Mouse (Mus musculus) lung, adult 10 weeks (tissue): Measurements from ENCODE around the gene 1700020L24Rik. TPM values are rescaled to one million over a fixed set of nuclear protein-coding genes. Genes with fewer than 3 reads are reported as not detected.

Experiments used
- polyA plus RNA-seq: library from polyadenylated mRNA; stranded (reverse); fragments of 350-450 nt; fragmentation: Illumina TruSeq; extraction: RNeasy Lipid Tissue Mini Kit (QIAGEN cat#74804); gene quantifications from one replicate; pipeline ENCODE4 v1.2.3, GENCODE M21; 2014; ENCODE audit warnings: low read depth, low replicate concordance; ENCODE audit not compliant: insufficient read depth

The 1700020L24Rik gene
- 0.50 TPM for polyA plus RNA-seq

DNA sequence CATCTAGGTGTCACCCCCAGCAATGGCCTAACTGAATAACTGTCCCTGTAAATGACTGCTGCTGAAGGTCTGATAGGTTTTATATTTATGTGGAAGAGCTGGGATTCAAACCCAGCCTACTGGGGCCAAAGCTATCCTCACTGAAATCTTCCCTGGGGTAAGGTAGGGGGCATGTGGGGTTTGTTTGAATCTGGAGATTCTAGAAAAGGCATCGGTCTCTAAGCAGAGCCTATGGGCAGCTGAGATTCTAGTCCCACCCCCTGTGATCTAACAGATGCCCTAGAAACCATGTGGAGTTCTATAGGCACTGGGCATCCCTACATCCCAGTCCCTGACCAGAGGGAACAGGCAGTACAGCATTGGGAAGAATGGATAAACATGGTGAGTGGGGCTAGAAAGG is at the start of gene 1700020L24Rik:
1700020L24Rik (plus strand) TSS at position 301 of the 400 bp plus-strand sequence.

GRCm38 (mm10) chr11:83409087-83409754 is 28.3 kb upstream of the 1700020L24Rik start, which contains the start of gene Rasl10b:
TSS of gene Rasl10b (plus strand) at chr11:83409137.

GRCm38 (mm10) chr11:83429355-83429754 is 8.1 kb upstream of the 1700020L24Rik start, which contains the start of gene Gas2l2:
TSS of gene Gas2l2 (minus strand) at chr11:83429455.

DNA sequence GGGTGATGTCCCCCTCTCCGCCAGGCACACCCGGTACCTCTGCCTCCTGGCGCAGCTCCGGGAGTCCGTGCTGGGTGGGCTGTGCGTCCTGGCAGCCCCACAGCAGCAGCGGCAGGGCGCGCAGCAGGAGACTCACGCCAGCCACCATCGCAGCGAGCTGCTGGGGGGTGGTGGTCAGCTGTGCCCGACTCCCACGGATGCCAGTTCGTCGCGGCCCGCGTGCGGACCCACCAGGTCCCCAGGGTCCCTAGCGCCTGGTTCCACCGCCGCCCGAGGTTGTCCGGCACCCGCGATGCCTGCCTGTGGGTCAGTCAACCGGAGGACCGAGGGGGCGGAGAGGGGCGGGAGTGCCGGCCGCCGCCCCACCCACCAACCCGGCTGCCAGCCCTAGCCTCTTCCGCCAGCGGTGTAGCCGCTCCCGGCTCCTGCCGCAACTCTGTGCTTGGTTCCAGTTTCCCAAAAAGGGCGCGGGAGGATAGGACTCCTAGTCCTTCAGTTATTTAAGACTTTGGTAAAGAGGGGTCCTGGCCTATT is 25.3 kb downstream of the 1700020L24Rik start, which contains the start of gene Mmp28:
Mmp28 (minus strand) TSS at position 361 of the 534 bp plus-strand sequence.

DNA sequence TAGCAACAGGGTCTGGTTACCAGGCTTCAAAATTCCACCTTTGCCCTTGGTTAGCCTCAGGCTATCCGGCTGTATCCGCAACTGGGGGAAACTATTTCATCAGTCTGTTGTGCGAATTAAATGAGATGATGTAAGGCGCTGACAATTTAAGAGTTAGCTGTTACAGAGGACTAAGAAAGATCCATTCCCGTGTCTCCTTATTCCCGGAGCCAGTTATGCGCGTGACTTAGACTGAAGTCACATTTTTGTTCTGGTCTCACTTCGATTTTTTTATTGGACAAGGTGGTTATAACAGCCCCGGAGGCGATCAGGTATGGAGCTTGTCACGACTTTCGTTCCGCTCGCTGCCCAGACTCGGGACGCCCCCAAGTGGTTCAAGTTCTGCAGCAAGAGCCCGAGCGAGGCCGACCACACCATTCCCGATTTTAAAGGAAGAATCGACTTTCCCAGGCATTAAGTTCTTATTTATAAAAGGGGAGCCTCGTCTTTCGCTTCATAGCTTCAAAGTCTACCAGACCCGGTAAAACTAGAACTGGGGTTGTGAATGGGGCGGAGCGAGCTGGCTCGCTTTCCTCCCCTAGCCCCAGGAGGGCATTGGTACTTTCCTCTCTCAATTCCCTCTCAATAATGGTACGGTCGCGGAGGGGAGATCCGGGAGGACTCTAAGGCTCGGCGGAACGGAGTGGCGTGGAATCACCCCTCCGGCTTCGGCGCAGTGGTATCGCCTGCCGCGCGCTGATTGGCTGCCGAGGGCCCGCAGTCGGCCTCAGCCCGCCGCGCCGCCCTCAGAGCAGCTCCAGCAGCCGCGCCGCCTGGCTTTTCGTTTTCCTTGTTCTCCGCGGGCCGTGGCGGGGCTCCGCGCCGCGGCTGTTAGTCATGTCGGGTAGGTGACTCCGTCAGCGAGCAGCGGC is 35.1 kb downstream of the 1700020L24Rik start, which contains the start of gene Taf15:
Taf15 (plus strand) TSS at position 763 of the 911 bp plus-strand sequence.

Other genes starting within 250 kb of the 1700020L24Rik start
- 0.60 TPM for gene Slfn3, start 246.3 kb upstream of the 1700020L24Rik start, polyA plus RNA-seq
- not detected for gene Slfn14, start 151.0 kb upstream of the 1700020L24Rik start, polyA plus RNA-seq
- gene Ap2b1, start 138.7 kb upstream of the 1700020L24Rik start, polyA plus RNA-seq, result 29.8 TPM
- gene Pex12, start 135.1 kb upstream of the 1700020L24Rik start, polyA plus RNA-seq, result 6.6 TPM
- 0.64 TPM for gene Rasl10b, start 28.5 kb upstream of the 1700020L24Rik start, polyA plus RNA-seq
- 1.4 TPM for gene Gas2l2, start 8.2 kb upstream of the 1700020L24Rik start, polyA plus RNA-seq
- gene Mmp28, start 25.4 kb downstream of the 1700020L24Rik start, polyA plus RNA-seq, result 7.7 TPM
- gene Taf15, start 35.4 kb downstream of the 1700020L24Rik start, polyA plus RNA-seq, result 38.2 TPM
- 0.12 TPM for gene Heatr9, start 84.5 kb downstream of the 1700020L24Rik start, polyA plus RNA-seq
- 65.3 TPM for gene Ccl5, start 92.8 kb downstream of the 1700020L24Rik start, polyA plus RNA-seq
- gene Ccl9, start 141.0 kb downstream of the 1700020L24Rik start, polyA plus RNA-seq, result 39.2 TPM
- gene Ccl6, start 155.4 kb downstream of the 1700020L24Rik start, polyA plus RNA-seq, result 252 TPM
- not detected for gene Rpl9-ps1, start 207.9 kb downstream of the 1700020L24Rik start, polyA plus RNA-seq
- gene Ccl3, start 211.7 kb downstream of the 1700020L24Rik start, polyA plus RNA-seq, result 1.5 TPM
- 2.4 TPM for gene Ccl4, start 224.9 kb downstream of the 1700020L24Rik start, polyA plus RNA-seq